Mouse (Mus musculus): ENCODE data around the gene Smarcd1.
A peak's percentile ranks its signal among the peaks of the same experiment; 100 is the strongest.
"Not testable (repeated sequence)": the region's sequence is repeated elsewhere in the genome, so short reads cannot be mapped to it uniquely, and the experiment has no call there.

Smarcd1 gene

DNA sequence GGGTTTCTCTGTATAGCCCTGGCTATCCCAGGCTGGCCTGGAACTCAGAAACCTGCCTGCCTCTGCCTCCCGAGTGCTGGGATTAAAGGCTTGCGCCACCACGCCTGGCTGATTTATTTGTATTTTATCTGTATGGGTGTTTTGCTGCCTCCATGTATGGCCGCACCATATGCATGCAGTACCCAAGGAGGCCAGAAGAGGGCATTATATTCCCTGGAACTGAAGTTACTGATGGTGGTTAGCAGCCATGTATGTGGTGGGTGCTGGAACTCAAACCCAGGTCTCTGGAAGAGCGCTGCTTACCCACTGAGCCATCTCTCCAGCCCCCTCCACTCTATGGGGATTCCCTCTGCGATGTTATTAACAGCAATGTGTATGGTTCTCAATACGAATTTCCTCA lies 19.0 kb upstream of the Smarcd1 start:
- DNase-seq (ENCODE audit: low spot score in 2 of 2): no peak

DNA sequence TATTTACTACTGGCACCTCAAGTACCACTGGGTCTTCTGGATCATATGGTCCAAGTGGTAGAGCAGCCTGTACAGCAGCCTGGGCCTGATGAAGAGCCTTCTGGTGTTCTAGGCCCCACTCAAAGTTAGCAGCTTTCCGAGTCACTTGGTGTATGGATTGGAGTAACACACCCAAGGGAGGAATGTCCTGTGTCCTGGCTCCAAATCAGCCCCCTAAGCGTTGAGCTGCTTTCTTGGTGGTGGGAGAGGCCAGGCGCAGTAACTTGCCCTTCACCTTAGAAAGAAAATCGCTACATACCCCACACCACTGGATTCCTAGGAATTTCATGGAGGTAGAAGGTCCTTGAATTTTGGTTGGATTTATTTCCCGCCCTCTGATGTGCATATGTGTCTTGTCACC lies 17.8 kb upstream of the Smarcd1 start:
- DNase-seq (ENCODE audit: low spot score in 2 of 2): no peak

DNA sequence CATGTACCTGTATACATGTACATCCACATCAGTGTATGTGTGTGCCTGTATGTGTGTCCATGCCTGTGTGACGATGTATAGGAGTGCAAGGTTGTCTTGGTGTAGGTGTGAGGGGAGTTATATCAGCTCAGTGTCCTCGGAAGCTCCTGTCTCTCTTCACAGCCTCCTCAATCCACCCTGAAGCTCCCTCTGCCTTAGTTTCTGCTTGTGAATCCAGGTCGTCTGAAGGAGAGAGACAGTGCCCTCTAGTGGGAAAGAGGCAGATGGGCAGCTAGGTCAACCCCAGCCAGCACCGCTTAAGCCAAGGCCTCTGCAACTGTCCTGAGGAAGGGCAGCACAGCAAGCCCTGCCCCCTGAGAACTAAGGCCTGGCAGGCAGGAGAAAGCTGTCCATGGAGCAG lies 13.2 kb upstream of the Smarcd1 start:
- peak in 1 of 2 experiments; percentile 73 for DNase-seq (ENCODE audit: low spot score in 2 of 2)

DNA sequence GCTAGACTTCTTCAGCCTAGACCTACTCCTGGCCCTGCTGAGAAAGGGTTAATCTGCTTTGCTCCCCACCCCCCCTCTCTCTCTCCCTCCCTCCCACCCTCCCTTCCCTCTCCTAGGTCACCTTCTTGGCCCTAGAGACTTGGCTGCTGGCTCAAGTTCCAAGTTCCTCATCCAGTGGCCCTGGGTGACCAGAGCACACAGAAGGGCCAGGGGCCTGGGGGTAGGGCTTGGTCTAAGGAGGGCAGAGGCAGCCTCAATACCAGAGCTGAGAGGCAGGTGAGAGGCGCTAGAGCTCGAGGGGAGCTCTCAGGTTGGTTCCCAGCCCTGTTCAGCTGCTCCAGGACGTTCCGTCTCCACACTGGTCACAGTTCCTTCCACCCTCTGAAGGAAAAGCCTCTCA lies 11.0 kb upstream of the Smarcd1 start:
- DNase-seq (ENCODE audit: low spot score in 2 of 2): no peak

DNA sequence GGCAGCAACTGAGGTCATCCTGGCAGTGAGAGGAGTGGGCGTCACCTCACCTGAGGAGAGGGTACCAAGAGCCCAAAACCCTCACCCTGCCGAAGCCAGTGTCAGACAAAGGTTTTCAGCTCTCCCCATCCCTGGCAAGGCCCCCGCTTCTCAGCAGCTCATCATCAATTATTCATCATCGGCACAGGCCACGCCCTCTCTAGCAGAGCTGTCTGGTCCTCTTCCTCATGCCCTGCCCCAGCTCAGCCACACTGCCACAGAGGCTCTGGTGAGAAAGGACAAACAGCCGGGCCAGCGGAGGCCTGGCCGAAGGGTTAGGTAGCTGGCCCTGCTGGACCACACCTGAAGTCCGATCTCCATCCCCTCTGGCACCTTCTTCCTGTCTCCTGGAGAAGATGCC lies 10.0 kb upstream of the Smarcd1 start:
- DNase-seq (ENCODE audit: low spot score in 2 of 2): no peak

DNA sequence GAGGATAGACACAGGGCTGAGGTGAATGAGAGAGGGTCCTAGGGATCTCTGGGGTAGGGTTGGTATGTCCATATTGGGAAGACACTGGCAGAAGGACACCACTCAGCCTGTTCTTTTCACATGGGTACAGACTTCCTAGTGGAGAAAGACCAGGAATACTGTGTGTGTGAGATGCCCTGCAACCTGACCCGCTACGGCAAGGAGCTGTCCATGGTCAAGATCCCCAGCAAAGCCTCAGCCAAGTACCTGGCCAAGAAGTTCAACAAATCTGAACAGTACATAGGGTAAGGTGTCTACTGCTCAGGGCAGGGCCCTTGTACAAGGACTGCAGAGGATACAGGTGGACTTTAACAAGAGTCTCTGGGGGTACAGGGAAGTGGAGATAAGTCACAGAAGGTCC lies 4.6 kb upstream of the Smarcd1 start:
- no peak for DNase-seq (ENCODE audit: low spot score in 2 of 2)

DNA sequence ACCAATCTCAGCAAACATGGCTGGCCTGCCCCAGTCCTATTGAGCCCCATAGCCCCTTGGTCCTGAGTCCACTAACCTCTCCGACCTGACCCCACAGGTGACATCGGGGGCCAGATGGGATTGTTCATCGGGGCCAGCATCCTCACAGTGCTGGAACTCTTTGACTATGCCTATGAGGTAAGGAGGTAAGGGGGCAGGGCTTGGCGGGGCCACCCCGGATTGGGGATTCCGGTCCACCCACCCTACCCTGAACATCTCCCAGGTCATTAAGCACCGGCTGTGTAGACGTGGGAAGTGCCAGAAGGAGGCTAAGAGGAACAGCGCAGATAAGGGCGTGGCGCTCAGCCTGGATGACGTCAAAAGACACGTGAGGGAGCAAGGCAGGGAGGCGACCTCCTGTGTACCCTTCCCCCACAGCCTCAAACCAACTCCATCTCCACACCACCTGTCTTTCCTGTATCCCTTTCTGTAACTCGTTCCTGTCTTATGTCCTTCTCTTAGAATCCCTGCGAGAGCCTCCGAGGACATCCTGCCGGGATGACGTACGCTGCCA lies 3.3 kb upstream of the Smarcd1 start:
- no peak for DNase-seq (ENCODE audit: low spot score in 2 of 2)

DNA sequence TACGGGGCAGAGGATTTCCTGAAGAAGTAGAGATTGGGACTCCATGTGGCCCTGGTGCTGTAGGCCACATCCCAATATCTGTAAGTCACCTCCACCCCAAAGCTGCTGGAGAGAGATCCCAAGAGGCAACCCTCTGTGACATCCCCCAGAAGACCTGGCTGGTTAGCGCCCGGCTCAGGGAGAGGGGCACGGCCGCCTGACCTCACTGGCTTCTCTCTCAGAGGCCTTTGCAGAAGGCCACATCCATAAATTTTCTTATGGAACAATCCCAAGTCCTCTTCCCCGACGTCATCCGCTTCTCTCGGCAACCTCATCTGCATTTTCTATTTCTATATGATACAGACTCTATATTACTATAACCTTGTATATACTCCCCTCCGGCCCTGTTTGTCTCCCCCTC lies 2.2 kb upstream of the Smarcd1 start:
- DNase-seq (ENCODE audit: low spot score in 2 of 2): no peak

DNA sequence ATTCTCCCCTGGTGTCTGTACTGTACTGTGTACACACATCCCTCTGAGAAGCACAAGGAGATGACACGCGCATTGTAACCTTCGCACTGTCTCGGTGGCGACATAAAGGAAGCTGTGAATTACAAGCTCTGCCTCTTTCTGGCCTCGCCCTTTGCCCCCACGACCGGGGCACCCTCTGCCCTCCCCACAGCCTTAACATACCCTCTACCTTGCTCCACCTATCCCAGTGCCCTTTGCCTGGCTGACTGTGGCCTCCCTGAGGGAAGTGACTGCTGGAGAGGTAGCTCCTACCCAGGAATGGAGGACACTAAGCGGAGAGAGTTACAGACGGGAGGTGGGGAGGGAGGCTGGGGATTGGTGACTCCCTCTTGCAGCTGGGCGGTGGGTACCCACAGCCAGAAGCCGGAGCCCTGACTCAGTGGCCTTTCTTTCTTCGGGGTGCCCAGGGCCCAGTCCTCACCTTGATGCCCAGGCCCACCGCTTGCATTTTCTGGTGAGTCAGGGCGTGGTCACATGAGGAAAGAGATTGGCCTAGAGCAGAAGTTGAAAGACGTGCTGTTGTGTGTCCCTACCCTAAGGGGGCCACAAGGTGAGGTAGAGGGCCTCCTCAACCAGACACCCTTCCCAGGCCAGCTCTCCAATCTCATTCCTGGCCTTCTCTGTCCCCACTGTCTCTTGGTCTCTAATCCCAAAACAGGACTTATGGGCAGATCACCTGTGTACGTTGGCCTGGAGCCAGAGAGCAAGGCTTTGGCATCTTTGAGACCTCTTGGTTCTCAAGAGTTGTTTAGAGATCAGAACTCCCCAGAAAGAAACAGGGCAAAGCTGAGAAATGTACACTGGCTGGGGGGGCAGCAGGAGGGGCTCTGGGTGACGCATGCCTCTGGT lies 1.5 kb upstream of the Smarcd1 start:
- DNase-seq (ENCODE audit: low spot score in 2 of 2): no peak

DNA sequence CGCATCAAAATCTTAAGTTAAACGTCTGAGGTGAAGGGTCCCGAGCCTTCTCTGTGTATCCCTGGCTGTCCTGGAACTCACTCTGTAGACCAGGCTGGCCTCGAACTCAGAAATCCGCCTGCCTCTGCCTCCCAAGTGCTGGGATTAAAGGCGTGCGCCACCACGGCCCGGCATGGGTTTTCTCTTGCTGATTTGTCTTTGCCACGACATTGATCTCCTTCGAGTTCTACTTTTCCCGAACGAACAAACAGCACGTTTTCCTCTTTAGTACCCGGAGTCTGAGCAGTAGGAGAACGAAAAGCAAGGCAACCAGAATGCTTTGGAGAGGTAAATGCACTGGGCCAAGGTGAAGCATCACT lies 310 bp upstream of the Smarcd1 start:
- not testable (repeated sequence) for DNase-seq (ENCODE audit: low spot score in 2 of 2)

DNA sequence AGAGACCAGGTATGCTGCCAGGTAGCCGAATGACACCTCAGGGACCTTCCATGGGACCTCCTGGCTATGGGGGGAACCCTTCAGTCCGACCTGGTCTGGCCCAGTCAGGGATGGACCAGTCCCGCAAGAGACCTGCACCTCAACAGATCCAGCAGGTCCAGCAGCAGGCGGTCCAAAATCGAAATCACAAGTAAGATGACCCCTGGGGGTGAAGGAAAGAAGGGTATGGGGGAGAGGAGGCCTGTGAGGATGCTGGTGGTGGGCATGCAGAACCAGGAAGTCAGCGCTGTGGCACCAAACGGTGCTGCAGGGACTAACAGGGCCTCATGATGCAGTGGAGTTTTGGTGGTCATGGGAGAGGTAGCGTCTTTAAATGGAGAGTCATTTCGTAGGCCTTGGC lies 1.2 kb downstream of the Smarcd1 start:
- DNase-seq (ENCODE audit: low spot score in 2 of 2): no peak

DNA sequence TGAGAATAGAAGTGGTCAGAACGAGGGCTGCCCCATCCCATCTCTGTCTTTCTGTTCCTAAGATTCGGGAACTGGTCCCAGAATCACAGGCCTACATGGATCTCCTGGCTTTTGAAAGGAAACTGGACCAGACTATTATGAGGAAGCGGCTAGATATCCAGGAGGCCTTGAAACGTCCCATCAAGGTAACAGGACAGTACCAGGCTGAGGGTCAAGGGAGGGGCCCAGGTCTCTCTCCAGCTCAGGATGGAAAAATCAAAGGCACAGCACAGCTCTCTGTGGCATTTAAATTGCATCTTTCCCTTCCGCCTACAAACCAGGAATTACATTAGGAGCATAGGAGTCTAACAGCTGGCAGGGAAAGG lies 1.7 kb downstream of the Smarcd1 start:
- peak in 1 of 2 experiments; percentile 50 for DNase-seq (ENCODE audit: low spot score in 2 of 2)

DNA sequence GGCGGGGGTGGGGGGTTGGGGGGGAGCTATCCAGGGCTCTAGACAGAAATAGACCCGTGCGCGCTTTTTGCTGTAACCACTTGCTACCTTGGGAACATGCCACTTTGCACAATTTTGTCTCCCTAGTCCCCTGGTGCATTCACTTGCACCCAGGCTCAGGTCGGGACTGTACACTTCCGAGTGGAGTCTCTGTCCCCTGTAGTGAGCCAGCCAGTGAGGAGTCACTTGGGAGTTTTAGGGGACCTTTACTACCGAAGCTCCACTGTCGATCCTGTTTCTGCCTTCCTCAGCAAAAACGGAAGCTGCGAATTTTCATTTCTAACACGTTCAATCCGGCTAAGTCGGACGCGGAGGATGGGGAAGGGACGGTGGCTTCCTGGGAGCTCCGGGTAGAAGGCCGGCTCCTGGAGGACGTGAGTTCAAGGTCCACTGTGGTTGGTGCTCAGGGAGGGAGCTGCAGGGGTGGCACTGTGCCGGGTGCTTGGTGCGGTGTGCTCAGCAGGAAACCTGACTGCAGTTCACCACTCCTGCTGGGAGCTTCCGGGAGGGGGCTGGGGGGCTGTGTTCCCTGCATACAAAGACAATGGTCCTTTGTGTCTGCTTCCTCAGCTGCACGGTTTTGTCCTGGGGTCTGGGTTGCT lies 2.2 kb downstream of the Smarcd1 start:
- peak; percentile 50 to 62 for DNase-seq (ENCODE audit: low spot score in 2 of 2)

DNA sequence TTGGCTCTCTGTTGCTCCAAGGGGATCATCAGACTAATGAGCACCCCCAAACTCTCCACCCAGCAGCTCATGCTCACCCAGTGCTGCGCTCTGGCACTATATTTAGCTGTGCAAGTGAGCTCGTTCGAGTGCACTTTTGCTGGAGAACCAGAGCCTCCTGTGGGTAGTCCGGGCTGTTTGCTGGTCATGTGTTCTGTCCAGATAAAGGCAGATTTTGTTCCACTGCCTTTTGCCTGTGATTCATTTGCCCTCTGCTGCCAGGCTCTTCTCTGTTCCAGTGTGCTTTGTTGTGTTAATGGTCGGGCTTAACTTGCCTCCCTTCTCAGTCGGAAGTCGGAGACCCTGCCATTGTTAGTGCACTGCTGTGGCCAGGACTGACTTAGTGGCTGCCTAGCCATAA lies 3.0 kb downstream of the Smarcd1 start:
- peak; percentile 37 to 49 for DNase-seq (ENCODE audit: low spot score in 2 of 2)

DNA sequence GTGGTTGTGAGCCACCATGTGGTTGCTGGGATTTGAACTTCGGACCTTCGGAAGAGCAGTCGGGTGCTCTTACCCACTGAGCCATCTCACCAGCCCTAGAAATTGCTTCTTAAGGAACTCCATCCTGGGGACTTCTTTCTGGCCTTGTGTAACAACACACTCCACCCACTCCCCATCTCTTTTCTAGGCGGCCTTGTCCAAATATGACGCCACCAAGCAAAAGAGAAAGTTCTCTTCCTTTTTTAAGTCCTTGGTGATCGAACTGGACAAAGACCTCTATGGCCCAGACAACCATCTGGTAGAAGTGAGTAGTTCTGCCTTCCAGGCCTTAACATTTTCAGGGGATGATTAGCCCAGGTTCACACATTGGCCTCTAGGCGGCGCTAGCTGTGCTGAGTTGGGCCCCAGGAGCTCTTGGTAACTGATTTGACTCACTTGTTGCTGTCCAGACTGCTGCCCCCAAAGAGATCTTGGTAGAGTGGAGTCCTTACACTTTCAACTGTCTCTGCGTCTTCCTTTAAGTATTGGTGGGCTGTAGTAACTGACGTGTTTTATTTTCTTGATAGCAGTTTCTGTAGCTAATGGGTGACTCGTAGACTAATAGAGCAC lies 3.6 kb downstream of the Smarcd1 start, which contains the start of gene Gm17349:
Gm17349 (minus strand) TSS at position 51 of the 609 bp plus-strand sequence.
- peak; percentile 67 for DNase-seq (ENCODE audit: low spot score in 2 of 2)

DNA sequence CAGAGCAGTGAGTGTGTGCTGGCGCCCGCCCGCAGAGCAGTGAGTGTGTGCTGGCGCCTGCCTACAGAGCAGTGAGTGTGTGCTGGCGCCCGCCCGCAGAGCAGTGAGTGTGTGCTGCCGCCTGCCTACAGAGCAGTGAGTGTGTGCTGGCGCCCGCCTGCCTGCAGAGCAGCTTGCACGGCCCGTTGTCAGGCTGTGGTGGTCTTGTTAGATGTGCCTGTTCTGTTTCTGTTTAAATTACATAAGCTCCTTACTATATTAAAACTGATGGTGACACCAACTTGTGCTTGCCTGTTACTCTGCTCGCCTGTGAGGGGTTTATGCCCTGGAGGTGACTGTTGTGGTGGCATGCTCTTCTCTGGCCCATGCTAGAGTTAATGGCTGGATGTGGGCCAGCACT lies 6.2 kb downstream of the Smarcd1 start:
- DNase-seq (ENCODE audit: low spot score in 2 of 2): no peak

DNA sequence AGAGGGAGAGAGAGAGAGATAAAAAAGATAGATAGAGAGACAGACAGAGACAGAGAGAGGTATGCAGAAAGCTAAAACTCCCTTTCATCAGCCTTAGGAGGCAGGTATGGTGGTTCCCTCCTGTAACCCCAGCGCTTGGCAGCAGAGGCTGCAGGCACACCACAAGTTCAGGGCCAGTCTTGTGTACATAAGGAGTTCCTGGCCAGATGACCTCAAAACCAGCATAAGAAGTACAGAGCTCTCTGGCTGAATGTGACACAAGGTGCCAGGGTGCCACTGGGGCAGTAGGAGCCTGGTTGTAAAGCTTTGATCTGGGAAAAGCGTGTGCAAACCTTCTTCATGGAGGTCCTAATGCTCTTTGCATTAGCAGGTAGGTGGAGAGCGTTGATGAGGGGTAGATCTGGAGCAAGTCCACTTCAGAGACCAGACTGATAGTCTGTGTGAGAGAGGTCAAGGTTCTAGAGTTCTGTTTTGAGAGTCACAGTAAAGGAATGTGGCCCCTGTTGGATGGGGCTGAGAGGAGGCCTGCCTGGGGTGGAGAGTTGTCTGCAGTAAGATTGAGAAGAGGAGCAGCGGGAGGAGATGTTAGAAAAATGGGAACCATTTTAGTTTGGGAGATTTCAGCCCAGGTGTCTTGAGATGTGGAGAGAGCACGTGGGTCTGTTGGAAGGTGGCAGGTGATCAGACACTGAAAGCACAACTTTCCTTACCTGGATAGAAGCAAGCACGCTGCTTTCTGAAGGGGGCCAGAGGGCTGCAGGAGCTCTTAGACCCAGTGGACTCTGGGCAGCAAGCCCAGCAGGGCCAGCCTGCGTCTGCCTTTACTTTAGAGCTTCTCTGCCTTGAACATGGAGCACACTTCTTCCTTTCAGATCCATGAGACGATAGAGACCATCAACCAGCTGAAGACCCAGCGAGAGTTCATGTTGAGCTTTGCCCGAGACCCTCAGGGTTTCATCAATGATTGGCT lies 8.6 kb downstream of the Smarcd1 start:
- DNase-seq (ENCODE audit: low spot score in 2 of 2): no peak

DNA sequence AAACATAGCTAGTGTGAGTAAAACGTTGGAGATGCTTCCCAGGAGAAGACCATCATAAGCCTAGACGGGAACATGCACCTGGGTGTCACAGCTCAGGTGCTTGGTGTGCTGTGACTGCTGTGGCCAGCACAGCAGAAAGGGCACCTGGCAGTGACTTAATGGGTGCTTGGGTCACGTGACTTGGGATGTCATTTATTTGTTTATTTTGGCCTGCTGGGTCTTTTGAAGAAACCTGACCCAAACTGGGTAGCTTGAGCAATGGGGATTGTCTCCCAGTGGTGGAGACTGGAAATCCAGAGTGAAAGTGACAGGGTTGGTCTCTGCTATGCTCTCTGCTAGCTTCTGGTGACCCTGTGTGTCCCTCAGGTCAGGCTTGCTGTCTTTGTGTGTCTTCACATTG lies 9.6 kb downstream of the Smarcd1 start:
- DNase-seq (ENCODE audit: low spot score in 2 of 2): no peak

DNA sequence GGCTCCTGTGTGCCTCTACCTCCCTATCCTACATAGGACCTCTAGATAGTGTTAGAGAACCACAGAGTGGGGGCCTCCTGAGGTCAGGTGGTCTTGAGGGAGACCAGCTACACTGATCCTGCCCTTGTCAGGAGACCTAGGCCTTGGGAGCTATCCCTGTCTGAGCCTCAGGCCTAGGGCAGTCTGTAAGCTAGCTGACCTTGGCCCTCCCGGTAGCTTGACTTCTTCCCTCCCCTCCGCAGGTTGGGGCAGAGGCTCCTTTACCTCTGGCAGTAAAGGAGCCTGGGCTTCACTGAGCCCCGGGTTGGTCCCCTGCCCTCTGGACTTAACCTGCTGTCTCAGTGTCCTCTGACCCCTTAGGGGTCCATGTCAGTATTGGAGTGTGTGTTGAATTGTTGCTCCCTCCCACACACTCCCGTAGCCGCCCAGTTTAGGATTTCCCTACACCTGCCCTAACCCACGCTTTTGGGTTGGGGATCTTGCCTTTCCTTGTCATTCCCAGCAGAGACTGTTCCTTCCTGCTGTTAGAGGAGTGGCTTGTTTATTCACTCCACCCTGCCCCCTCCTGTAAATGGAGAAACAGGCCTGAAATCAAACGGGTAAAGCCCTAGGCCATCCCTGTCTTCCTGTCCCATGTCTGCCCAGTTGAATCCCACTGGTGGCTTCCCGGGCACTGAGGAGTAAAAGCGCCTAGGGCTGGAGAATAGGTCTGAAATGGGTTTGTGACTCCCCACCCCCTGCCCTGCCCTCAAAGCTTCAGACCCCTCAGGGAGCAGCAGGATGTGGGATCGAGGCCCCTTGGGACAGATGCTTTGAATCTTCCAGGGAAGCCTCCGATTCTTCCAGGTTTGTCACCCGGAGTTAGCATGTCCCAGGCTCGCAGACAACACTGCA lies 11.0 kb downstream of the Smarcd1 start:
- DNase-seq (ENCODE audit: low spot score in 2 of 2): no peak

DNA sequence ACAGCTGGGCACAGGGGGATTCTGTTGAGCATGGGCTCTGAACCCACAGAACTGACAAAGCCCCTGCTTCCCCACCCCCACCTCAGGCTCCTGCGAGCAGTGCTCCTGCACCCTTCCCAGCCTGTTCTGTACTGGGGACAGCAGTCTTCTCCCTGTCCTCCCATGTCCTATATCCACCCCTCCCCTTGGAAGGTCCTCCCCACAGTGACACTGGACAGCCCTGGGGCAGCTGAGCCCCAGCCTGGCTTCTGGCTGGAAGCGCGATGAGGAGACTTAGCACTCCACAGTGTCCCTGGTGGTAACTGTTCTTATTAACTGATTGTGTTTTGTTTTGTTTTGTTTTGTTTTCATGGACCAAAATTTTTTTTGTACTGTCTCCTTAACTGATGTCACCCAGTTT lies 11.6 kb downstream of the Smarcd1 start:
- no peak for DNase-seq (ENCODE audit: low spot score in 2 of 2)
